Mouse (Mus musculus) liver, embryonic 14 days (tissue): ENCODE results near the gene Gm8005. TPM values are rescaled to one million over a fixed set of nuclear protein-coding genes. Genes with fewer than 3 reads are reported as not detected.

Source experiments
- polyA plus RNA-seq: library from polyadenylated mRNA; depleted of rRNA; stranded (reverse); fragments of >200 nt; gene quantifications from 2 replicates; pipeline ENCODE4 v1.2.3, GENCODE M21; 2012; rRNA removed

The Gm8005 gene
- polyA plus RNA-seq = not detected in 2 replicates

DNA sequence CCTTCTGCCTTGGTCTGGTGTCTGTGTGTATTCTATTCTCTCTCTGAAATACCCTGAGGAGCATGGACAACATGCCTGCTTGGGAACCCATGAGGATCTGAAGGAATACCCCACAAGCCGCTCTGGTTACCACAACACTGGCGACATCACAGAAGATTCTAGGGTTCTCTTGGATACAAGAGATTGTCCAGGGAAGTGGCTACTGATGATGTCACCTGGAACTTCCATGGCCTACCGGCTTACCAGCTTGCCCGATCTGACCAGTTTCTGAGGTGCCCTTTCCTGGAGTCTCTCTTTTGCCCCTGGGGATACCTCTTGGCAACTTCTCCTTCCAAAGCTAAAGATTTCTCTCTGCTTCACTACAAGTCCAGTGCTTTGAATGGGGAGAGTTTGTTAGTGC is at the start of gene Gm8005:
Gm8005 (minus strand) TSS at position 101 of the 400 bp plus-strand sequence.

DNA sequence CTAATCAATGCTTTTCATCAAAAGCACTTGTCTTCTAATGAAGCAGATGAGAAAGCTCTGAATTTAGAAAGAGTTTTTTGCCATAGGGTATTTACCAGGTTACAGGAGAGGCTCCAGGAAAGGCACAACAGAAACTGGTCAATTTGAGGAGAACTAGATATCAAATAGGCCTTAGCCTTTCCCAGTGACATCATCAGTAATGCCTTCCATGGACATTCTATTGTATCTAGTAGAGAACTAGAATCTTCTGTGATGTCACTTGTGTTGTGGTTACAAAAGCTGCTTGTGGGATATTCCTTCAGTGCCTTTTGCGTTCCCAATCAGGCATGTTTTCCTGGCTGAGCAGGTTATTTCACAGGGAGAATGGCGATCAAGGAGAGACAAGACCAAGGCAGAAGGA is 24.1 kb upstream of the Gm8005 start, which contains the start of gene Gm8011:
Gm8011 (plus strand) TSS at position 301 of the 400 bp plus-strand sequence.

Other genes starting within 250 kb of the Gm8005 start
- gene Gm3573, start 248.9 kb downstream of the Gm8005 start, polyA plus RNA-seq = not detected in 2 replicates
- gene Gm17026, start 179.6 kb downstream of the Gm8005 start, polyA plus RNA-seq = not detected in 2 replicates
- gene Gm9611, start 142.3 kb downstream of the Gm8005 start, polyA plus RNA-seq = not detected in 2 replicates
- not detected in 2 replicates for gene Gm7995, start 129.5 kb downstream of the Gm8005 start, polyA plus RNA-seq
- not detected in 2 replicates for gene Gm8011, start 24.2 kb upstream of the Gm8005 start, polyA plus RNA-seq
- gene Gm8020, start 62.7 kb upstream of the Gm8005 start, polyA plus RNA-seq = not detected in 2 replicates
- gene Gm8024, start 84.6 kb upstream of the Gm8005 start, polyA plus RNA-seq = not detected in 2 replicates
- gene Gm17124, start 160.2 kb upstream of the Gm8005 start, polyA plus RNA-seq = not detected in 2 replicates
- not detected in 2 replicates for gene Gm3633, start 202.2 kb upstream of the Gm8005 start, polyA plus RNA-seq
- gene Gm10378, start 216.3 kb upstream of the Gm8005 start, polyA plus RNA-seq = not detected in 2 replicates